Mouse (Mus musculus) ES-E14 (cell line): ENCODE data around the gene Dync1li1. TPM values are rescaled to one million over a fixed set of nuclear protein-coding genes. Genes with fewer than 3 reads are reported as not detected.
A peak's percentile ranks its signal among the peaks of the same experiment; 100 is the strongest.

Experiments used
- DNase-seq: peaks from one replicate; pipeline ENCODE4 v3.0.0-alpha.2; 2013; ENCODE audit warnings: low read depth, low spot score
- H3K27ac ChIP-seq: 2 replicates; pipeline ENCODE4 v1.5.1; 2012; ENCODE audit warnings: low read depth, mild to moderate bottlenecking, low read length, moderate library complexity, mixed read lengths; ENCODE audit not compliant: poor library complexity, insufficient read depth, severe bottlenecking
- H3K36me3 ChIP-seq: 2 replicates; pipeline ENCODE4 v1.6.1; 2012; ENCODE audit warnings: mild to moderate bottlenecking, low read length, moderate library complexity, mixed read lengths; ENCODE audit not compliant: control insufficient read depth, poor library complexity, insufficient read depth, severe bottlenecking
- H3K4me1 ChIP-seq, 2 experiments: fragments of 150-350 bp in 1 of 2; sonication (generic) in 1 of 2; 2 replicates each; pipeline ENCODE4 v1.6.1; 2012; ENCODE audit warnings: low read length in 2 of 2, mild to moderate bottlenecking in 1 of 2, mixed read lengths in 1 of 2; ENCODE audit not compliant: control insufficient read depth in 2 of 2, insufficient read depth in 2 of 2, poor library complexity in 1 of 2
- H3K4me3 ChIP-seq, 2 experiments: fragments of 150-350 bp in 1 of 2; sonication (generic) in 1 of 2; 2 replicates each; pipeline ENCODE4 v1.5.1; 2012; ENCODE audit warnings: low read length in 2 of 2, low read depth in 1 of 2, mild to moderate bottlenecking in 1 of 2, mixed read lengths in 1 of 2; ENCODE audit not compliant: insufficient read depth in 1 of 2, poor library complexity in 1 of 2, severe bottlenecking in 1 of 2
- H3K9ac ChIP-seq: 2 replicates; pipeline ENCODE4 v1.6.1; 2012; ENCODE audit warnings: low read depth, mild to moderate bottlenecking, low read length, mixed read lengths; ENCODE audit not compliant: poor library complexity, insufficient read depth, severe bottlenecking
- H3K9me3 ChIP-seq: fragments of 150-350 bp; sonication (generic); 2 replicates; pipeline ENCODE4 v1.6.1; 2012; ENCODE audit warnings: low read depth, mild to moderate bottlenecking, low read length; ENCODE audit not compliant: control insufficient read depth, insufficient read depth
- CHD2 ChIP-seq: IDR thresholded peaks from 2 replicates; pipeline ENCODE4 v1.6.1; 2014; ENCODE audit warnings: mild to moderate bottlenecking, low read depth, low read length, inconsistent platforms
- HCFC1 ChIP-seq: IDR thresholded peaks from 2 replicates; pipeline ENCODE4 v1.6.1; 2012; ENCODE audit warnings: low read length, inconsistent platforms, borderline replicate concordance; ENCODE audit not compliant: insufficient read depth
- MAFK ChIP-seq: IDR thresholded peaks from 2 replicates; pipeline ENCODE4 v1.6.1; 2014; ENCODE audit warnings: mild to moderate bottlenecking, low read depth, low read length, inconsistent platforms; ENCODE audit not compliant: insufficient read depth
- ZC3H11A ChIP-seq: IDR thresholded peaks from 2 replicates; pipeline ENCODE4 v1.6.1; 2012; ENCODE audit warnings: low read depth, mild to moderate bottlenecking, inconsistent platforms, low read length, borderline replicate concordance
- ZNF384 ChIP-seq: IDR thresholded peaks from 2 replicates; pipeline ENCODE4 v1.6.1; 2012; ENCODE audit warnings: low read depth, low read length, inconsistent platforms
- in situ Hi-C, 2 experiments: fragments of 600-800 bp; cut with MboI; formaldehyde crosslinking; loops; one replicate each; pipeline ENCODE4 v1.15.1; 2025; ENCODE audit warnings: low sequenced_read_pairs in 2 of 2, inconsistent platforms in 1 of 2; ENCODE audit not compliant: unreplicated experiment in 2 of 2
- total RNA-seq: library from RNA; depleted of rRNA; stranded (reverse); fragments of 300-350 nt; gene quantifications from 2 replicates; pipeline ENCODE4 v1.2.3, GENCODE M21; 2012; rRNA removed

Gene Dync1li1
- total RNA-seq: 50.8 and 63.8 TPM in 2 replicates

DNA sequence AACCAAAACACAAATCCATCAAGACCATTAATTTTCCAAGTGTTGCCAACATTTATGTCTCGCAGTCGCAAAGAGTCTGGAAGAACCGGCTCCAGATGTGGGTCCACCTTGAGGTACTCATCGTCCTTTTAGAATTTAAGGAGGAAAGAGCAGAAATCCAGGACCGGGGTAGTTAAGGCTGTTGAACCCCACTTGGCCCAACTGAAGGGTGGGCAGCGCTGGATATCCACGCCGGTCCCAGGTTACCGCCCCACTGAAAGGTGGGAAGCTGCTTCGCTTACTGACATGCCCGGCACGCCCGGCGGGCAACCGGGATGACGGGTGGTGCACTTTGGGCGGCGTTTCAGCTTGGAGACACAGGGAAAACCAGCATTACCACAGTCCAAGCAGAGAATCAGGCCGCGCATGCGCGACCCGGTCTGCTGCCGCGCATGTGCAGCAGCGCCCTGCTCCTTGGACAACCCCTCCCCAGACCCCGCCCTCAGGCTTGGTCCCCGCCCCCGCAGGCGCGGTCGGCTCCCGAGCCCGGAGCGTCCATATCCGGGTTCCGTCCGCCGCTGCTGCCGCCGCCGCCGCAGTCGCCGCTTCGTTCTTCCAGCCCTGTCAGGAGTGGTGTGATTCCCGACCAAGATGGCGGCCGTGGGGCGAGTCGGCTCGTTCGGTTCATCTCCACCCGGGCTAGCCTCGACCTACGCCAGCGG is at the start of gene Dync1li1:
Gene Dync1li1, plus strand, starts transcription at position 539 of the 701 bp plus-strand sequence.
- Histone ChIP-seq H3K27ac (0 out of 2 replicates have a peak within 1 kb of the TSS, but pooled peaks have one; percentile 5), H3K9me3 (no peaks in the 10 kb centered on the region), H3K36me3 (peaks cover 7% of the 10 kb centered on the region; the same call in 1 of the 2 replicates), H3K9ac (peak within 1 kb of the TSS; percentile 84), H3K4me3 (peak within 1 kb of the TSS; percentile 84 to 94), H3K4me1 (peaks cover 2 to 4% of the 10 kb centered on the region in 2 experiments; a peak in 3 of 4 replicates)
- TF ChIP-seq HCFC1: peak; percentile 51; the same call in 1 of the 2 replicates
- TF ChIP-seq MAFK: no peak
- peak; percentile 92 for DNase-seq
- in situ Hi-C loops: no loop called here

DNA sequence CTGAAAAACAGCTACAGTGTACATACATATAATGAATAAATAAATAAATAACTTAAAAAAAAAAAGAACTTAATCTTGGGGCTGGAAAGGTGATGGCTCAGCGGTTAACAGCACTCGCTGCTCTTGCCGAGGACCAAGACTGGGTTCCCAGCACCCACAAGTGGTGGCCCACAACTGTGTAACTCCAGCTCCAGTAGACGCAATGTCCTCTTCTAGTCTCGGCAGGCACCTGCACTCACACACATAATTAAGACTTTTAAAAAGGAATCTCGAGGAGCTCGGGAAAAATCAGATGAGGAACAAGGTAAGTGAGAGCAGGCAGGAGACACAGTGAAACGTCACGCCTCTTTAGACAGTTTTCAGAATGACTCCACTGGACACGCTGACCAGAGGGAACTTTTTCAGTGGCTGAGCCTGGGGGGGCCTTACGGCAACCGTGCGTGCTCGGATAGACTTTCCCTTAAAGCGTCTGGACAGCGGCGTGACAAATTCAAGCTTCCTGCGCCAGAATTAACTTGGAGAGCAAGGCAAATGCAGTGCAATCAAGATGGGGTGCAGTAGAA is 49.3 kb upstream of the Dync1li1 start:
- Histone ChIP-seq H3K9me3 (no peaks in the 10 kb centered on the region), H3K9ac (peak overlapping the region; percentile 89), H3K4me1 (peaks cover 8 to 11% of the 10 kb centered on the region in 2 experiments), H3K27ac (peak overlapping the region; percentile 77), H3K36me3 (peaks cover 11% of the 10 kb centered on the region; the same call in 1 of the 2 replicates), H3K4me3 (peak overlapping the region; percentile 88 to 91)
- TF ChIP-seq ZNF384 (no peak), ZC3H11A (no peak), HCFC1 (no peak), CHD2 (no peak), MAFK (no peak)
- in situ Hi-C loops: no loop called here
- DNase-seq: no peak

DNA sequence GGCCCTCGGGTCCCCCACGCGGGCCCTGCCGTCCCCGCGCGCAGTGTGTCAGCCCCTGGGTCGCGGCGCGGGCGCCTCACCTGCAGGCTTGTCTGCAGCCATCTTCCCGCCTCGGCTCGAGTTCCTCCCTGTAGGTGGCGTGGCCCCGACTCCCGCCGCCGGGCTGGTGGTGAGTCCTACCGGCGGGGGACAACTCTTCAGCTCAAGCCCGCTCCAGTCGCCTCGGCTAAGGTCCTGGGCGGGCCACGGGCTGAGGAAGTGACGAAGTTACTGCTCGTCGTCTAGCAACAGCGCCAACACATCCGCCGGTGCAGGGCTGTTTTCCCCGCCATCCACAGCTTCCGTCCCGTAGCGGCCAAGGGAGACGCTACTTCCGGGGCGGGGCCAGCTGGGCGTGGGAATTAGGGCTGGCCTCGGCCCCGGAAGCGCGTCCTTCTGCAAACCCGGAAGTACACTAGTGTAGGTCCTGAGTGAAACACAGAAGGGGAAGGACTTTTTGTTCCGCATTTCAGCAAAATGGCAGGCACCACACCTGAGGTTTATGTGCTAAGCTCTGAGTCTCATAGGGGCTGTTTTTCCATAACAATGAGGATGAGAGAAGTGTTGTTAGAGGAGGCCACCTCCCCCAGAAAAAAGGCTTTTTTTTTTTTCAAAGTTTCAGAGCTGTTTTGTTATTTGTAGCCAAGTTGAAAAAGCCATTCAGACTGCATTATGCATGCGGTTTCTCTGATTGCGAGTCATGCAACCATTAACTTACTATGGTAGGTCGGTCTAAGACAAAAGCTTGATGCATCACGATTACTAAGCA is 48.5 kb upstream of the Dync1li1 start, which contains the start of gene Cnot10:
Gene Cnot10, minus strand, starts transcription at position 346 of the 808 bp plus-strand sequence.
- TF ChIP-seq CHD2 (0 out of 2 replicates have a peak, but pooled peaks have one; percentile 33), ZC3H11A (no peak), HCFC1 (peak; percentile 88), MAFK (no peak), ZNF384 (peak; percentile 74)
- Histone ChIP-seq H3K36me3 (peaks cover 11% of the 10 kb centered on the region; the same call in 1 of the 2 replicates), H3K9me3 (no peaks in the 10 kb centered on the region), H3K27ac (peak within 1 kb of the TSS; percentile 77), H3K4me1 (peaks cover 8 to 11% of the 10 kb centered on the region in 2 experiments), H3K4me3 (peak within 1 kb of the TSS; percentile 88 to 91), H3K9ac (peak within 1 kb of the TSS; percentile 89)
- DNase-seq: peak; percentile 99
- in situ Hi-C loops: no loop called here
